Mouse (Mus musculus) intestine, embryonic 16.5 days (tissue): Measurements from ENCODE around the gene Magi1. TPM values are rescaled to one million over a fixed set of nuclear protein-coding genes. Genes with fewer than 3 reads are reported as not detected.

Source experiments
- ATAC-seq: fragments of 200-750 bp; cut with Nextera tagmentation; 2 replicates; pipeline ENCODE4 v1.8.0; 2017; ENCODE audit warnings: moderate TSS enrichment, moderate library complexity
- H3K27ac ChIP-seq: fragments of 300-500 bp; sonication (generic); 2 replicates; pipeline ENCODE4 v1.5.1; 2014; ENCODE audit warnings: mild to moderate bottlenecking, low read length
- H3K27me3 ChIP-seq: fragments of 300-500 bp; sonication (generic); replicated peaks from 2 replicates; pipeline ENCODE4 v1.6.1; 2014; ENCODE audit warnings: low read length, control low read depth, mixed read lengths; ENCODE audit not compliant: control insufficient read depth, insufficient read depth
- H3K36me3 ChIP-seq: fragments of 300-500 bp; sonication (generic); 2 replicates; pipeline ENCODE4 v1.6.1; 2014; ENCODE audit warnings: low read length, control low read depth; ENCODE audit not compliant: control insufficient read depth, insufficient read depth
- H3K4me1 ChIP-seq: fragments of 300-500 bp; sonication (generic); 2 replicates; pipeline ENCODE4 v1.6.1; 2014; ENCODE audit warnings: low read length, control low read depth, mixed read lengths; ENCODE audit not compliant: control insufficient read depth, insufficient read depth
- H3K4me2 ChIP-seq: fragments of 300-500 bp; sonication (generic); 2 replicates; pipeline ENCODE4 v1.6.1; 2014; ENCODE audit warnings: low read depth, low read length, control low read depth
- H3K4me3 ChIP-seq: fragments of 300-500 bp; sonication (generic); 2 replicates; pipeline ENCODE4 v1.5.1; 2014; ENCODE audit warnings: mild to moderate bottlenecking, low read length
- H3K9ac ChIP-seq: fragments of 300-500 bp; sonication (generic); 2 replicates; pipeline ENCODE4 v1.6.1; 2014; ENCODE audit warnings: low read depth, low read length
- H3K9me3 ChIP-seq: fragments of 300-500 bp; sonication (generic); 2 replicates; pipeline ENCODE4 v1.6.1; 2016; ENCODE audit warnings: low read length, control low read depth; ENCODE audit not compliant: control insufficient read depth
- WGBS: fragments of 180-500 bp; shearing (Covaris S2); extraction: QIAGEN DNeasy Blood & Tissue Kit; methylation state at CpG from one replicate; pipeline ENCODE4 v1.1.7; 2014; 5-methylcytosine and 5-hydroxymethylcytosine counted together
- polyA plus RNA-seq: library from polyadenylated mRNA; unstranded; fragments of >200 nt; fragmentation: Nextera tagmentation; extraction: Ambion mirVana; gene quantifications from 2 replicates; pipeline ENCODE4 v1.2.1, GENCODE M21; 2015

Gene Magi1
- polyA plus RNA-seq, 1 experiment from 2014 or later: 6.7 TPM

- Histone ChIP-seq H3K4me3 (no peak overlapping the region), H3K9me3 (no peaks in the 10 kb centered on the region), H3K4me2 (peak overlapping the region; percentile 26; the same call in 1 of the 2 replicates), H3K9ac (no peak overlapping the region), H3K4me1 (peaks cover 8% of the 10 kb centered on the region; the same call in 1 of the 2 replicates), H3K27ac (no peak overlapping the region), H3K27me3 (no peaks in the 10 kb centered on the region), H3K36me3 (no peaks in the 10 kb centered on the region)
- ATAC-seq: no peak
- 47% methylated on average over 24 of the region's 24 CpGs for WGBS
Measured at GRCm38 (mm10) chr6:93715181-93716180, 568.2 kb downstream of the Magi1 start.

GRCm38 (mm10) chr6:93704350-93704749 lies 579.4 kb downstream of the Magi1 start:
- Histone ChIP-seq H3K4me1 (no peaks in the 10 kb centered on the region), H3K27me3 (no peaks in the 10 kb centered on the region), H3K4me2 (no peak overlapping the region), H3K4me3 (no peak overlapping the region), H3K9ac (no peak overlapping the region), H3K36me3 (no peaks in the 10 kb centered on the region), H3K27ac (no peak overlapping the region), H3K9me3 (no peaks in the 10 kb centered on the region)
- no peak for ATAC-seq
- 79% methylated on average over 5 of the region's 5 CpGs for WGBS

- no peaks in the 10 kb centered on the region for H3K4me1 ChIP-seq
- no peaks in the 10 kb centered on the region for H3K36me3 ChIP-seq
- no peak overlapping the region for H3K4me2 ChIP-seq
- H3K27me3 ChIP-seq: no peaks in the 10 kb centered on the region
- no peak for ATAC-seq
- no peak overlapping the region for H3K27ac ChIP-seq
- H3K9me3 ChIP-seq: no peaks in the 10 kb centered on the region
- no peak overlapping the region for H3K9ac ChIP-seq
- H3K4me3 ChIP-seq: no peak overlapping the region
- 69% methylated on average over 13 of the region's 13 CpGs for WGBS
Measured at GRCm38 (mm10) chr6:93699436-93699835, 584.3 kb downstream of the Magi1 start.

- no peak overlapping the region for H3K4me2 ChIP-seq
- no peak for ATAC-seq
- 62% methylated on average over 5 of the region's 5 CpGs for WGBS
Measured at GRCm38 (mm10) chr6:93697956-93698355, 585.8 kb downstream of the Magi1 start.

GRCm38 (mm10) chr6:93678766-93679165 lies 605.0 kb downstream of the Magi1 start:
- no peaks in the 10 kb centered on the region for H3K9me3 ChIP-seq
- H3K27ac ChIP-seq: no peak overlapping the region
- H3K9ac ChIP-seq: no peak overlapping the region
- no peak overlapping the region for H3K4me3 ChIP-seq
- H3K27me3 ChIP-seq: no peaks in the 10 kb centered on the region
- H3K4me2 ChIP-seq: no peak overlapping the region
- no peaks in the 10 kb centered on the region for H3K36me3 ChIP-seq
- H3K4me1 ChIP-seq: no peaks in the 10 kb centered on the region
- 79% methylated on average over 17 of the region's 17 CpGs for WGBS
- no peak for ATAC-seq

More at GRCm38 (mm10) chr6:93697956-93698355, 585.8 kb downstream of the Magi1 start:
- Histone ChIP-seq H3K36me3 (no peaks in the 10 kb centered on the region), H3K27me3 (no peaks in the 10 kb centered on the region), H3K4me3 (no peak overlapping the region), H3K27ac (no peak overlapping the region), H3K4me1 (no peaks in the 10 kb centered on the region), H3K9me3 (no peaks in the 10 kb centered on the region), H3K9ac (no peak overlapping the region)

GRCm38 (mm10) chr6:93666731-93667130 lies 617.0 kb downstream of the Magi1 start:
- 58% methylated on average over 2 of the region's 2 CpGs for WGBS
- no peaks in the 10 kb centered on the region for H3K4me1 ChIP-seq
- no peaks in the 10 kb centered on the region for H3K9me3 ChIP-seq
- no peak overlapping the region for H3K4me2 ChIP-seq
- H3K9ac ChIP-seq: no peak overlapping the region
- no peaks in the 10 kb centered on the region for H3K36me3 ChIP-seq
- H3K4me3 ChIP-seq: no peak overlapping the region
- no peak overlapping the region for H3K27ac ChIP-seq
- no peaks in the 10 kb centered on the region for H3K27me3 ChIP-seq
- no peak for ATAC-seq

- no peak overlapping the region for H3K27ac ChIP-seq
- ATAC-seq: no peak
- H3K4me2 ChIP-seq: no peak overlapping the region
- H3K9me3 ChIP-seq: no peaks in the 10 kb centered on the region
- no peaks in the 10 kb centered on the region for H3K36me3 ChIP-seq
- H3K9ac ChIP-seq: no peak overlapping the region
- no peaks in the 10 kb centered on the region for H3K4me1 ChIP-seq
- H3K27me3 ChIP-seq: no peaks in the 10 kb centered on the region
- 84% methylated on average over 12 of the region's 12 CpGs for WGBS
- H3K4me3 ChIP-seq: no peak overlapping the region
Measured at GRCm38 (mm10) chr6:93665056-93665805, 618.5 kb downstream of the Magi1 start.

GRCm38 (mm10) chr6:93661139-93661538 lies 622.6 kb downstream of the Magi1 start:
- H3K4me1 ChIP-seq: no peaks in the 10 kb centered on the region
- H3K27me3 ChIP-seq: no peaks in the 10 kb centered on the region
- H3K4me2 ChIP-seq: no peak overlapping the region
- 77% methylated on average over 1 of the region's 1 CpGs for WGBS
- H3K27ac ChIP-seq: no peak overlapping the region
- ATAC-seq: no peak
- no peak overlapping the region for H3K4me3 ChIP-seq
- H3K9ac ChIP-seq: no peak overlapping the region
- no peaks in the 10 kb centered on the region for H3K36me3 ChIP-seq
- H3K9me3 ChIP-seq: no peaks in the 10 kb centered on the region

- 71% methylated on average over 8 of the region's 8 CpGs for WGBS
- Histone ChIP-seq H3K9ac (no peak overlapping the region), H3K4me2 (no peak overlapping the region), H3K9me3 (no peaks in the 10 kb centered on the region), H3K4me1 (no peaks in the 10 kb centered on the region), H3K4me3 (no peak overlapping the region), H3K27ac (no peak overlapping the region), H3K27me3 (no peaks in the 10 kb centered on the region), H3K36me3 (no peaks in the 10 kb centered on the region)
- no peak for ATAC-seq
Measured at GRCm38 (mm10) chr6:93659534-93659933, 624.2 kb downstream of the Magi1 start.
